Mouse (Mus musculus): Measurements from ENCODE around the gene Galr2. TPM values are rescaled to one million over a fixed set of nuclear protein-coding genes. Genes with fewer than 3 reads are reported as not detected.

Galr2 gene
- 0.10 and 0.29 TPM in 2 replicates for polyA plus RNA-seq (2015; fragmentation: Nextera tagmentation; extraction: Ambion mirVana)

GRCm38 (mm10) chr11:116280751-116281663 is at the start of gene Galr2:
Galr2 (plus strand) TSS chr11:116280939.
- Histone ChIP-seq H3K4me3 (ENCODE audit: low read depth, low read length) (peak within 1 kb of the TSS; percentile 38), H3K4me1 (replicated peaks; ENCODE audit: control insufficient read depth, insufficient read depth, low read length) (no peaks in the 10 kb centered on the region), H3K27ac (ENCODE audit: low read depth, low read length) (no peak within 1 kb of the TSS), H3K4me2 (replicated peaks; ENCODE audit: low read depth) (peak within 1 kb of the TSS; percentile 63), H3K9ac (ENCODE audit: low read depth, low read length) (peak within 1 kb of the TSS; percentile 11; the same call in 1 of the 2 replicates), H3K27me3 (replicated peaks; ENCODE audit: control insufficient read depth, insufficient read depth, low read length) (peaks cover 52% of the 10 kb centered on the region), H3K9me3 (ENCODE audit: control insufficient read depth) (no peaks in the 10 kb centered on the region), H3K36me3 (ENCODE audit: control insufficient read depth, insufficient read depth) (no peaks in the 10 kb centered on the region; the same call in 1 of the 2 replicates)
- TF ChIP-seq CTCF (IDR thresholded peaks at IDR 0.05; ENCODE audit: low read depth), result peak; percentile 28; the same call in 1 of the 2 replicates
- 7% methylated on average over 48 of the region's 48 CpGs for WGBS
- peak; percentile 21; the same call in 1 of the 2 replicates for ATAC-seq

GRCm38 (mm10) chr11:116232427-116232826 is 48.3 kb upstream of the Galr2 start:
- Histone ChIP-seq H3K4me1 (replicated peaks; ENCODE audit: control insufficient read depth, insufficient read depth, low read length) (no peaks in the 10 kb centered on the region), H3K4me2 (replicated peaks; ENCODE audit: low read depth) (no peak overlapping the region), H3K27me3 (replicated peaks; ENCODE audit: control insufficient read depth, insufficient read depth, low read length) (no peaks in the 10 kb centered on the region), H3K9me3 (ENCODE audit: control insufficient read depth) (no peaks in the 10 kb centered on the region), H3K9ac (ENCODE audit: low read depth, low read length) (no peak overlapping the region), H3K36me3 (ENCODE audit: control insufficient read depth, insufficient read depth) (no peaks in the 10 kb centered on the region), H3K4me3 (ENCODE audit: low read depth, low read length) (no peak overlapping the region), H3K27ac (ENCODE audit: low read depth, low read length) (no peak overlapping the region)
- no peak for TF ChIP-seq CTCF (IDR thresholded peaks at IDR 0.05; ENCODE audit: low read depth)
- 51% methylated on average over 17 of the region's 17 CpGs for WGBS
- ATAC-seq, result no peak

- no peak for ATAC-seq
- no peak overlapping the region for H3K4me3 ChIP-seq (ENCODE audit: low read depth, low read length)
- no peak for TF ChIP-seq CTCF (IDR thresholded peaks at IDR 0.05; ENCODE audit: low read depth)
- WGBS, result 86% methylated on average over 8 of the region's 8 CpGs
- no peaks in the 10 kb centered on the region for H3K4me1 ChIP-seq (replicated peaks; ENCODE audit: control insufficient read depth, insufficient read depth, low read length)
- H3K9me3 ChIP-seq (ENCODE audit: control insufficient read depth), result no peaks in the 10 kb centered on the region
- H3K27me3 ChIP-seq (replicated peaks; ENCODE audit: control insufficient read depth, insufficient read depth, low read length), result no peaks in the 10 kb centered on the region
- no peaks in the 10 kb centered on the region for H3K36me3 ChIP-seq (ENCODE audit: control insufficient read depth, insufficient read depth)
- no peak overlapping the region for H3K4me2 ChIP-seq (replicated peaks; ENCODE audit: low read depth)
- no peak overlapping the region for H3K27ac ChIP-seq (ENCODE audit: low read depth, low read length)
- H3K9ac ChIP-seq (ENCODE audit: low read depth, low read length), result no peak overlapping the region
Measured at GRCm38 (mm10) chr11:116234901-116235300, 45.8 kb upstream of the Galr2 start.

- 0 out of 2 replicates have a peak within 1 kb of the TSS, but pooled peaks have one; percentile 34 for H3K9ac ChIP-seq (ENCODE audit: low read depth, low read length)
- H3K27ac ChIP-seq (ENCODE audit: low read depth, low read length), result no peak within 1 kb of the TSS
- peaks cover 7% of the 10 kb centered on the region for H3K4me1 ChIP-seq (replicated peaks; ENCODE audit: control insufficient read depth, insufficient read depth, low read length)
- 11% methylated on average over 31 of the region's 31 CpGs for WGBS
- H3K9me3 ChIP-seq (ENCODE audit: control insufficient read depth), result no peaks in the 10 kb centered on the region
- no peaks in the 10 kb centered on the region for H3K36me3 ChIP-seq (ENCODE audit: control insufficient read depth, insufficient read depth)
- H3K4me3 ChIP-seq (ENCODE audit: low read depth, low read length), result peak within 1 kb of the TSS; percentile 31
- TF ChIP-seq CTCF (IDR thresholded peaks at IDR 0.05; ENCODE audit: low read depth), result no peak
- H3K4me2 ChIP-seq (replicated peaks; ENCODE audit: low read depth), result peak within 1 kb of the TSS; percentile 69
- ATAC-seq, result peak; percentile 94
- H3K27me3 ChIP-seq (replicated peaks; ENCODE audit: control insufficient read depth, insufficient read depth, low read length), result no peaks in the 10 kb centered on the region
Measured at GRCm38 (mm10) chr11:116237742-116238395, 42.9 kb upstream of the Galr2 start, which contains the start of gene Evpl. Evpl (minus strand) TSS chr11:116238077.

- Histone ChIP-seq H3K4me3 (ENCODE audit: low read depth, low read length) (no peak overlapping the region), H3K36me3 (ENCODE audit: control insufficient read depth, insufficient read depth) (peaks cover 11% of the 10 kb centered on the region), H3K9me3 (ENCODE audit: control insufficient read depth) (no peaks in the 10 kb centered on the region), H3K9ac (ENCODE audit: low read depth, low read length) (no peak overlapping the region), H3K4me2 (replicated peaks; ENCODE audit: low read depth) (no peak overlapping the region), H3K27ac (ENCODE audit: low read depth, low read length) (no peak overlapping the region), H3K4me1 (replicated peaks; ENCODE audit: control insufficient read depth, insufficient read depth, low read length) (peaks cover 7% of the 10 kb centered on the region), H3K27me3 (replicated peaks; ENCODE audit: control insufficient read depth, insufficient read depth, low read length) (no peaks in the 10 kb centered on the region)
- 46% methylated on average over 7 of the region's 7 CpGs for WGBS
- no peak for ATAC-seq
- TF ChIP-seq CTCF (IDR thresholded peaks at IDR 0.05; ENCODE audit: low read depth), result no peak
Measured at GRCm38 (mm10) chr11:116239797-116240196, 40.9 kb upstream of the Galr2 start.

GRCm38 (mm10) chr11:116241744-116242235 is 38.9 kb upstream of the Galr2 start:
- 0 out of 2 replicates have a peak overlapping the region, but pooled peaks have one; percentile 26 for H3K9ac ChIP-seq (ENCODE audit: low read depth, low read length)
- no peaks in the 10 kb centered on the region for H3K27me3 ChIP-seq (replicated peaks; ENCODE audit: control insufficient read depth, insufficient read depth, low read length)
- H3K4me2 ChIP-seq (replicated peaks; ENCODE audit: low read depth), result no peak overlapping the region; the same call in 1 of the 2 replicates
- no peaks in the 10 kb centered on the region for H3K9me3 ChIP-seq (ENCODE audit: control insufficient read depth)
- ATAC-seq, result no peak
- no peak overlapping the region for H3K4me3 ChIP-seq (ENCODE audit: low read depth, low read length)
- peaks cover 7% of the 10 kb centered on the region for H3K4me1 ChIP-seq (replicated peaks; ENCODE audit: control insufficient read depth, insufficient read depth, low read length)
- no peak for TF ChIP-seq CTCF (IDR thresholded peaks at IDR 0.05; ENCODE audit: low read depth)
- WGBS, result 26% methylated on average over 12 of the region's 12 CpGs
- H3K36me3 ChIP-seq (ENCODE audit: control insufficient read depth, insufficient read depth), result peaks cover 31% of the 10 kb centered on the region
- H3K27ac ChIP-seq (ENCODE audit: low read depth, low read length), result peak overlapping the region; percentile 64
